Mouse (Mus musculus): ENCODE measurements around the gene Fnbp1. TPM values are rescaled to one million over a fixed set of nuclear protein-coding genes. Genes with fewer than 3 reads are reported as not detected.

Gene Fnbp1
- polyA plus RNA-seq, 1 experiment from 2014 or later = 34.1 TPM

Other genes with a start within 250 kb of the Fnbp1 start
- 3.6 and 4.0 TPM in 2 replicates for gene Ptges, start 212.1 kb downstream of the Fnbp1 start, polyA plus RNA-seq (2015; fragmentation: Nextera tagmentation; extraction: Ambion mirVana)
- gene Tor1b, start 189.0 kb downstream of the Fnbp1 start, polyA plus RNA-seq (2015; fragmentation: Nextera tagmentation; extraction: Ambion mirVana) = 17.3 and 20.2 TPM in 2 replicates
- 89.5 and 93.2 TPM in 2 replicates for gene Tor1a, start 174.1 kb downstream of the Fnbp1 start, polyA plus RNA-seq (2015; fragmentation: Nextera tagmentation; extraction: Ambion mirVana)
- 86.5 and 93.2 TPM in 2 replicates for gene BC005624, start 159.8 kb downstream of the Fnbp1 start, polyA plus RNA-seq (2015; fragmentation: Nextera tagmentation; extraction: Ambion mirVana)
- 44.3 and 49.7 TPM in 2 replicates for gene Usp20, start 159.7 kb downstream of the Fnbp1 start, polyA plus RNA-seq (2015; fragmentation: Nextera tagmentation; extraction: Ambion mirVana)
- 33.7 and 36.3 TPM in 2 replicates for gene Gpr107, start 10.3 kb upstream of the Fnbp1 start, polyA plus RNA-seq (2015; fragmentation: Nextera tagmentation; extraction: Ambion mirVana)
- 145 and 179 TPM in 2 replicates for gene Ncs1, start 103.8 kb upstream of the Fnbp1 start, polyA plus RNA-seq (2015; fragmentation: Nextera tagmentation; extraction: Ambion mirVana)
- 0.44 and 0.51 TPM in 2 replicates for gene Hmcn2, start 172.4 kb upstream of the Fnbp1 start, polyA plus RNA-seq (2015; fragmentation: Nextera tagmentation; extraction: Ambion mirVana)

Data from neural tube, embryonic 15.5 days (tissue).